Mouse (Mus musculus): Measurements from ENCODE around the gene Plcl2. TPM values are rescaled to one million over a fixed set of nuclear protein-coding genes. Genes with fewer than 3 reads are reported as not detected.

The Plcl2 gene
- 9.5 and 10.0 TPM in 2 replicates for polyA plus RNA-seq (2012; rRNA removed)

GRCm38 (mm10) chr17:50509251-50510104 lies at the start of gene Plcl2:
Gene Plcl2 (plus strand): TSS chr17:50509403.

Other genes starting within 250 kb of the Plcl2 start
- gene Dazl, start 215.8 kb upstream of the Plcl2 start, polyA plus RNA-seq (2012; rRNA removed), result 0.05 and 0.11 TPM in 2 replicates